Mouse (Mus musculus) heart, postnatal 0 days (tissue): Measurements from ENCODE around the gene Gm43191.

Experiments used
- CTCF ChIP-seq: IDR thresholded peaks from 2 replicates; pipeline ENCODE4 v1.5.1; 2016; ENCODE audit warnings: antibody characterized with exemption, control low read depth, low read depth
- EP300 ChIP-seq: IDR thresholded peaks from 2 replicates; pipeline ENCODE4 v1.6.1; 2016; ENCODE audit warnings: antibody characterized with exemption, low read depth

GRCm38 (mm10) chr3:116726807-116727206 is 45.7 kb upstream of the Gm43191 start:
- TF ChIP-seq EP300: peak; percentile 74; the same call in 1 of the 2 replicates
- no peak for TF ChIP-seq CTCF
